Mouse (Mus musculus): Measurements from ENCODE around the gene Shroom3.

The Shroom3 gene

GRCm38 (mm10) chr5:92850925-92851324 lies 167.7 kb downstream of the Shroom3 start:
- DNase-seq (ENCODE audit: low spot score), result no peak

DNA sequence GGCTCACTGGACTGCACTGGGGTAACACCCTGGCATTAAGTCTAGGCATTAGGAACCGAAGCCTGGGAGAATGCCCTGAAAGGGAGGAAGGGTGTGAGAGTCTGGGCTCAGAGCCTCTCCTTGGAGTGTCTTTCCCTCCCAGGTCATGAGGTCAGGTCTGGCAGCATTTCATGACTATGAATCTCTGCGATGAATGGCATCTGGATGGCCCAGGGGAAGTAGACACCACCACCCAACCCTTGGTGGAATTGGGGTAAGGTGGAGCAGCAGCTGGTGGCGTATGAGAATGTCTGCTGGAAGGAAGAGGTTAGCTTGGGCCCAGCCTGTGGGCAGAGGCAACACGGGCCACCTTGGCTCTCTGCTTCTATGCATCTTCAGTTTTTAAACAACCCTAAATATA lies 171.7 kb downstream of the Shroom3 start:
- DNase-seq (ENCODE audit: low spot score), result no peak

- DNase-seq (ENCODE audit: low spot score), result no peak
These were observed 173.1 kb downstream of the Shroom3 start for GRCm38 (mm10) chr5:92856346-92856745.

DNA sequence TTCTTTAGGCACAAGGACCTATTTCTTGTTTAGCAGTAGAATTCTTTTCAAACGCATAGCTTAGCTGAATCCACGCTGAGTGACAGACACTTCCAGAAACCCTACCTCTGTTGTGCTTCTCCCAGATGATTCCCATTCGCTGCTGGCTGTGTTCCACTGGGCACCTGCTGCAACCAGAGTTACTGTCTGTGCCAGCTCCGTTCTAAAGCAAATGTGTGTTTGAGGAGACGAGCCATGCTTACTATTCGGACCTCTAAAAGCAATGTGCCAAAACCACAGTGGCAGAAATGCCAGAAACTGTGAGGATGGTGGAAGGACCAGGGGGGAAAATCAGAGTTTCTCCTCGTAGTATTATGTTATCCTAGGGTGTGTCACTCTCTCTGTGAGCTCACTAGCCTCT lies 173.9 kb downstream of the Shroom3 start:
- no peak for DNase-seq (ENCODE audit: low spot score)

GRCm38 (mm10) chr5:92858104-92858503 lies 174.9 kb downstream of the Shroom3 start:
- no peak for DNase-seq (ENCODE audit: low spot score)

- no peak for DNase-seq (ENCODE audit: low spot score)
These were observed 175.3 kb downstream of the Shroom3 start for GRCm38 (mm10) chr5:92858576-92858975.

DNA sequence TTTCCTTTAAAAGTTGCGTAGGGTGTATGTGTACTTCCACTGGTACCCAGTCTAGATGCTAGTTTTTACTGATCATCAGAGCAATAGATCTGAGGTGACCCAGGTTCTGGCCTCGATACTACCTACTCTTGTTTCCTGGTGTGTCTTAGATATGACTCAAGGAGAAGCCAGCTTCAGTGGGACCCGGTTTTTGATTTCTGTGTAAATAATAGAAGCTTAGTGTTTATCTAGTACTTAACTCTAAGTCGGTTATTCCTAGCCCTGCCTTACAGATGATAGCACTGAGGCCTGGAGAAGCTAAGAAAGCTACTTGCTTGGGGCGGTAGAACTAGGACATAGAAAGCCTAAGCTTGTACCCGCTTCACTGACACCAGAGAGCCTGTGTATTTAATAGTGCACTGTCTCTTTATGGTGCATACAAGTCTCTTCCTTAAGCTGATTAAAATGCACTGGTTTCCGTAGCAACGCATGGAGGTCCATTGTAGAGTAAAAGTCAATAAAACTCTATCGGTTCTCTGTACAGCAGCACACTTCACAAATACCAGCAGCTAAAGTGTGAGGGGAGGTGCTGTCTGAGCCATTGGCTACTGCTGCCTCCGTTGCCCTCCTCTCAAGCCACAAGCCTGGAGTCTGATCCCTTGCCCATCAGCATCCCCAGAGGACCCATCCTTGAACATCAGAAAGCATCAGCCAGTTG lies 178.3 kb downstream of the Shroom3 start:
- DNase-seq (ENCODE audit: low spot score), result no peak

DNA sequence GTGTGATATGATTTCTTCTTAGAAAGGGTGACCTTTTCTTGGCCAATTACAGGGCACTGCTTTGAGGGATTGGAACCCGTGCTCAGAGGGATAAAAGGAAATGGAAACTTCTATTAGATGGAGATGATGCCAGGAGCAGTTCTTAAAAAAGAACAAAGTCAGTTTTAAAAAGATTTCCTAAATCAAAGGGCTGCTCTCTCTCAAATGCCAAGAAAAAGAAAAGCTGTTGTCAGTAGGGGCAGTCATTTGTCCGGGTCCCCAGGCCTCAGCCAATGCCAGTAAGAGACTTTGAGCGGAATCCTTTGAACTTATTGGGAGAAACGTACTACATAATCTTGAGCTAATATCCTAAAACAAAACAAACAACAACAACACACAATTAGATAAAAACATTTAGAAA lies 181.9 kb downstream of the Shroom3 start:
- no peak for DNase-seq (ENCODE audit: low spot score)

DNA sequence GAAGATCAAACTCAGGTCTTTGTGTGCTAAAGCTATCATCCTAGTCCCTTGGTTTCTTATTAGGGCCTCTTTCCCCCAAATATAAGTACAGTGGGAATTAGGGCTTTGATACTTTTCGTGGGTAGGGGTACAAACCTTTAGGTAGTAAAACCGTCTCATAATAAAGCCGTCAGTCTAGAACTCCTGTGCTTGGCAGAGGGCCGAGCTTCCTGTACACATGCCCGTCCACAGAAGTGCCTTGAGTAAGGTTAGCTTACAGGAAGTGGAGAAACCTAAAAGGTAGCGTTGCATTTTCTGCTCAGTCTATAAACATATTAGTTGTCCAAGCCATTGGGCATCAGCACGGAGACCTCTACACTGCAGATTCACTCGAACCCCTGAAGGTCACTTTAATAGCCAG lies 183.3 kb downstream of the Shroom3 start:
- DNase-seq (ENCODE audit: low spot score), result no peak

DNA sequence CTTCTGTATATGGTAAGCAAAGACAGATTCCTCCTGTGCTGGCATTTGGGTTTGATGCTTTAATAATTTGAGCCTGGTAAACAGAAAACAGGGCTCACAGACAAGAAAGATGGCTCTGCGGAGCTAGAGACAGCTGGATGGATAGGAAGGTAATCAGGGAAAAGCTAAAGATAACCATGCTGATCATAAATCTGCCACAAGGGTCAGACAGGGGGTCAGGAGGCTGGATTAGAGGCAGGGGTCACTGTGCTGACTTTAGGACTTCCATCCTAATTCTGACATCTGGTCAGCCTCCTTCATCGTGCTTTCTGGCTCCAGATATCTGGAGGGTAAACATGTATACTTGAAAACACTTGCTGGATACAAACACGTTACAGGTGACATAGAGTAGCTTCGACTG lies 184.0 kb downstream of the Shroom3 start:
- DNase-seq (ENCODE audit: low spot score), result no peak

DNA sequence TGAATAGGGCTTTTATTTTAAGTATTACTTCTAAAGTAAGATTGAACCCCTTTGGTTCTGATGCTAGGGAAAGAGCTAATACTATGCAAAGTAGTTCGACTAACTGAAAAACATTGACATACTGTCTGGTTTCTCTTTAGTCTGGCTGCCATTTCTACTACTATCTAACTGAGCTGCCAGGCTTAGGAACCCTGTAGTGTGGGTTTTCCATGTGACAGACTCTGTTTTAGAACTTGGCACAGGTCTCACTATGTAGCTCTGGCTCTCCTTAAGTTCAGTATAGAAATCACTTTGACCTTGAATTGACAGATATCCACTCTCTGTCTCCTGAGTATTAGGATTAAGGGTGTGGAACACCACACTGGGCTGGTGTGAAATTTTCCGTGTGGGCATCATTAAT lies 185.0 kb downstream of the Shroom3 start:
- no peak for DNase-seq (ENCODE audit: low spot score)

GRCm38 (mm10) chr5:92871048-92871447 lies 187.8 kb downstream of the Shroom3 start:
- no peak for DNase-seq (ENCODE audit: low spot score)

DNA sequence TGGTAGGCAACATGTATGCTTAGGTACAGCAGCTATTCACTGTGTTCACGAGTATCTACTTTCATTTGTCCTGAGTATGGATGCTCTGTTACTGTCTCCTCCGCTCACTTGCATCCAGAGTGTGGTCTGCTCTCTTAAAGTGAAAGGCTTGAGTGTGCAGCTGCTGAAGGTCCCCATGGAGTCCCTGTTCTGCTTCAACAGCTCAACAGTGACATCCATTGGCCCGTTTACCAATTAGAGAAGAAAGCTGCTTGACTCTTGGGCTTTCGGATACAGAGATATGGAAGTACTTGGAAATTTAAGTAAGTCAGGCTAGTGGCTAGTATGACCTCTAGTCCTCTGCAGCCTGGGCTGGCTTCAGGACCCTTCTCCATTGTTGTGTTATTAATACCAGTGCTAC lies 188.9 kb downstream of the Shroom3 start:
- DNase-seq (ENCODE audit: low spot score), result no peak

- DNase-seq (ENCODE audit: low spot score), result no peak
These were observed 189.8 kb downstream of the Shroom3 start for GRCm38 (mm10) chr5:92872991-92873390.

DNA sequence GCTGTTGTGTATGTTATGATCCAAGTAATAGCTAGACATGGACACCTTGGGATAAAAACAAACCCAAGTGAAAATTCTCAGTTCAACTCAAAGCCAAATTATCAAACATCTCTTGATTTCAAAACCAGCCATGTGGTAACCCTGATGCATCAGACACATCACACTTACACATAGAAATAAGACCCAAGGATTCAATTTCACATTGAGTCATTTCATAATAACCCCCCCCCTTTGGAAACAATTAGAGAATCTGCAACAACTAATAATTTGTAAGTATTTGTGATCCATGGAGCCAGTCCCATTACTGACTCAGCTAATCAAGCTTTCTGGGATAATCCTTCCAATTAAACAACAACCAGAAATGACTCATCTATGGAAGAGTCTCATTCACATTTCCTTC lies 190.3 kb downstream of the Shroom3 start:
- DNase-seq (ENCODE audit: low spot score), result no peak

GRCm38 (mm10) chr5:92875836-92876235 lies 192.6 kb downstream of the Shroom3 start:
- no peak for DNase-seq (ENCODE audit: low spot score)

DNA sequence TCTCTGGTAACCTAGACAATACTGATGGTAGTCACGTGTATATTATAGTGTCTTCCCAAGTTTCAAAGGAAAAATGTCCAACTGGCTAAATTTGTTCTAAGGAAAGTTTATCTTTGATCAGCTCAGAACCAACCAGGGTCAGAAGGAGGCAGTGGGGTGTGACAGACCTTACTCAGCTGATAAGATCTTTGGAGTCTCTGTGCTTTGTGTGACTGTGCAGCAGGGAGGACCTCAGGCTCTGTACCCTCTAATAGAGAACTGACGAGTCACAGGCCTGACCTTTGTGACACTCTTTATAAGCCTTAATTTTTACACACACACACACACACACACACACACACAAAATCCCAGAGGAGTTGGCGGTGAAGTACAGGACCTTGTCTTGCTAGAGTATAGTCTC lies 193.9 kb downstream of the Shroom3 start:
- DNase-seq (ENCODE audit: low spot score), result no peak

DNA sequence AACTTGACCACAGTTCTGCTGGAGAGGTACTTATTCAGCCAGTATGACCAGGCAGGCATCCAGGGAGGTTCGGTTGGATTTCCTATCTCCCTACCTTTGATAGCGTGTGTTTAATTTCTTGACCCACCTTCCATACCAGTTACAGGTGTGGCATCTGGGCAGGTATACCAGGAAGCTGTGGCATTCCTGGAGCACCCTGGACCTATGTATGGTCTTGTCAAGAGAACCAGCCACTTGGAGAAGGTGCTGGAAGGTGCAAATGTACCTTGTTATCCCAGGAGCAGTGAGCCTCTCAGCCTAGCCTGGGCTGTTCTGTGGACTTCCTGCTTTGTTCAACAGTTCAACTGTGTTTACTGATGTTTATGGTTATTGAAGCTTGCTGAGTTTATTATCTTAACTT lies 197.2 kb downstream of the Shroom3 start:
- no peak for DNase-seq (ENCODE audit: low spot score)

DNA sequence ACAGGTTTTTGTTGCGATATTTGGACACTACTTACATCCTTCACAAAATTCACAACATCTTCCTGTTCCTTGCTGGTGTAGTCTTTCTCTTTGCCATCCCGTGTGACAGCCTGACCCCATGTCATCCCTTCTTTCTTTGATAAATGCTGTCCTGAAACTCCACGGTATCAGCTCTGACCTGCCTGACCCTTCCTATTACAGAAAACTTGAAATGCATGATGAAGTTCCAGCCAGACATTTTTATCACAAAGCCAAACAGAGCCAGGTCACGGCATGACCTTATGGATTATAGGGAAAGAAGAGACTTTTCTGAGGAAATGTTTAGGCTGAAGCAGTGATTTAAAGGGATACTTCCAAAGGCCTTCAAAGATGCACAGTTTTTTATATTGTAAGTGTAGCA lies 197.7 kb downstream of the Shroom3 start:
- no peak for DNase-seq (ENCODE audit: low spot score)

DNA sequence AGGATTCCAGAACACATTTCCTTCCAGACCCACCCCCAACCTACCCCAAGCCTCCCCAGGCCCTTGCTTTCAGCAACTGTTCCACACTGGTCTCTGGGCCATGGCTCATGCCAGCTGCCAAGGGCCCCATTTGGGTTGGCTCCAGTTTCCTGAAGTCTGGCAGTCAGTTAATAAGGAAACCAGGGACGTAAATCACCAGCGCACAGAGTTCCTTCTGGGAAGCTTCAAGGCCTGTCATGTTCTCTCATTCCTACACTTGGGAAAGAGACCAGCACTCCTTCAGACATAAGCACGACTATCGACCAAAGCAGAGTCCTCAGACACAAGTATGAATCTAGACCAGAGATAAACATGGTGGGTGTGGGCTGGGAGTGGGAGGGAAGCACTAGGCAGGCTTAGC lies 202.9 kb downstream of the Shroom3 start:
- DNase-seq (ENCODE audit: low spot score), result no peak

- DNase-seq (ENCODE audit: low spot score), result no peak
These were observed 204.3 kb downstream of the Shroom3 start for GRCm38 (mm10) chr5:92887501-92887900.

GRCm38 (mm10) chr5:92888628-92889241 lies 205.5 kb downstream of the Shroom3 start:
- DNase-seq (ENCODE audit: low spot score), result no peak

DNA sequence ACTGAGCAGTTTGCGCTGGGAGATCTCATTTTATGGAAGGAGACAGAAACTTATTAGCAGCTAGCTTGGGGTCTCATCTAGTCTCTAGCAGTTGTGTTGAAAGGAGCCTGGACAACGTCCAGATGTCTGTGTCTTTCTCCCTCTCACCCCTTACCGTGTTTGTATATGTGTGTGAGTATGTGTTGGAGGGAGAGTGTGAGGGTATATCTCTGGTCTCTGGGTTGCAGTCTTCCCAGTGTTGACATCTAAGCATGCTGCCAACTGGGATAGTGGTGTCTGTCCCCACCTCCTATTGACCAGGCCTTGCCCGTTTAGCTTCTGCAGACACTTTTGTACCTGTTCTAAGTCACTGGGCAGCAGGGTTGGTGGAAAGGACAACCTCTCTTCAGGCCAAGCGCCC lies 207.7 kb downstream of the Shroom3 start:
- no peak for DNase-seq (ENCODE audit: low spot score)

- no peak for DNase-seq (ENCODE audit: low spot score)
These were observed 210.0 kb downstream of the Shroom3 start for GRCm38 (mm10) chr5:92893284-92893683.
